Mouse (Mus musculus) thymus, adult 2 months (tissue): ENCODE measurements around the gene Ppcdc. TPM values are rescaled to one million over a fixed set of nuclear protein-coding genes. Genes with fewer than 3 reads are reported as not detected.

ENCODE experiments used
- DNase-seq: peaks from one replicate; pipeline ENCODE4 v3.0.0; 2021
- H3K27ac ChIP-seq: fragments of 200-500 bp; 2 replicates; pipeline ENCODE4 v1.5.1; 2012; ENCODE audit warnings: low read length, control low read depth; ENCODE audit not compliant: control insufficient read depth, insufficient read depth
- H3K27me3 ChIP-seq: fragments of 200-500 bp; 2 replicates; pipeline ENCODE4 v1.6.1; 2012; ENCODE audit warnings: mild to moderate bottlenecking, low read length, moderate library complexity, mixed read lengths; ENCODE audit not compliant: control insufficient read depth, insufficient read depth
- H3K36me3 ChIP-seq: fragments of 200-500 bp; 2 replicates; pipeline ENCODE4 v1.6.1; 2012; ENCODE audit warnings: mild to moderate bottlenecking, low read length, moderate library complexity; ENCODE audit not compliant: control insufficient read depth, insufficient read depth
- H3K4me1 ChIP-seq: fragments of 200-500 bp; replicated peaks from 2 replicates; pipeline ENCODE4 v1.6.1; 2012; ENCODE audit warnings: low read length; ENCODE audit not compliant: control insufficient read depth, insufficient read depth
- H3K4me3 ChIP-seq: fragments of 200-500 bp; 2 replicates; pipeline ENCODE4 v1.5.1; 2012; ENCODE audit warnings: mild to moderate bottlenecking, low read length, control low read depth, moderate library complexity; ENCODE audit not compliant: control insufficient read depth, insufficient read depth
- CTCF ChIP-seq: fragments of 200-500 bp; IDR thresholded peaks from 2 replicates; pipeline ENCODE4 v1.5.1; 2012; ENCODE audit warnings: mild to moderate bottlenecking, control low read depth, low read length, moderate library complexity, borderline replicate concordance; ENCODE audit not compliant: control insufficient read depth, poor library complexity, insufficient read depth; ENCODE audit errors: extremely low read depth
- POLR2A ChIP-seq: fragments of 200-500 bp; IDR thresholded peaks from 2 replicates; pipeline ENCODE4 v1.6.1; 2012; ENCODE audit warnings: mild to moderate bottlenecking, low read length, control low read depth, moderate library complexity; ENCODE audit not compliant: control insufficient read depth, poor library complexity, insufficient read depth; ENCODE audit errors: extremely low read depth
- WGBS: fragments of 180-500 bp; shearing (Covaris S2); methylation state at CpG from one replicate; pipeline ENCODE4 v1.1.7; 2018; 5-methylcytosine and 5-hydroxymethylcytosine counted together
- polyA plus RNA-seq: library from polyadenylated mRNA; depleted of rRNA; stranded (reverse); fragments of >200 nt; gene quantifications from 2 replicates; pipeline ENCODE4 v1.2.3, GENCODE M21; 2012

Ppcdc gene
- polyA plus RNA-seq, 1 experiment, result 73.8 TPM

GRCm38 (mm10) chr9:57384621-57385020, 55.3 kb downstream of the Ppcdc start:
- WGBS, result 95% methylated on average over 2 of the region's 2 CpGs

DNA sequence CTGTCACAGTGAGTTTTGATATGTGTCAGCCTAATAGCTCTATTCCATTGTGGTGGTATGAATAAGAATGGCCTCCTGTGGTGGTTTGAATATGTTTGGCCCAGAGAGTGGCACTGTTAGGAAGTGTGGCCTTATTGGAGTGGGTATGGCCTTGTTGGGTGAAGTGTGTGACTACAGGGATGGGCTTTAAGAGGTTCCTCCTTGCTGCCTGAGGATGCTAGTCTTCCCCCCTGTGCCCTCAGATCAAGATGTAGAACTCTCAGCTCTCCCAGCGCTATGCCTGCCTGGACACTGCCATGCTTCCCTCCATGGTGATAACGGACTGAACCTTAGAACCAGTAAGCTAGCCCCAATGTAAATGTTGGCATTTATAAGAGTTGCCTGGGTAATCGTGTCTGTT, 78.9 kb downstream of the Ppcdc start:
- Histone ChIP-seq H3K4me3 (no peak overlapping the region), H3K36me3 (no peaks in the 10 kb centered on the region), H3K27ac (no peak overlapping the region), H3K4me1 (no peaks in the 10 kb centered on the region), H3K27me3 (no peaks in the 10 kb centered on the region)
- WGBS, result 100% methylated on average over 3 of the region's 3 CpGs
- TF ChIP-seq POLR2A (no peak), CTCF (no peak)
- no peak for DNase-seq

More at GRCm38 (mm10) chr9:57384621-57385020, 55.3 kb downstream of the Ppcdc start:
- no peaks in the 10 kb centered on the region for H3K4me1 ChIP-seq
- no peaks in the 10 kb centered on the region for H3K36me3 ChIP-seq
- no peak overlapping the region for H3K27ac ChIP-seq
- DNase-seq, result no peak
- H3K27me3 ChIP-seq, result no peaks in the 10 kb centered on the region
- TF ChIP-seq POLR2A, result no peak
- no peak overlapping the region for H3K4me3 ChIP-seq

GRCm38 (mm10) chr9:57354377-57355183, 85.3 kb downstream of the Ppcdc start:
- Histone ChIP-seq H3K36me3 (no peaks in the 10 kb centered on the region), H3K4me3 (no peak overlapping the region), H3K4me1 (no peaks in the 10 kb centered on the region), H3K27ac (no peak overlapping the region), H3K27me3 (no peaks in the 10 kb centered on the region)
- 84% methylated on average over 2 of the region's 2 CpGs for WGBS
- DNase-seq, result no peak
- TF ChIP-seq CTCF (no peak), POLR2A (no peak)

DNA sequence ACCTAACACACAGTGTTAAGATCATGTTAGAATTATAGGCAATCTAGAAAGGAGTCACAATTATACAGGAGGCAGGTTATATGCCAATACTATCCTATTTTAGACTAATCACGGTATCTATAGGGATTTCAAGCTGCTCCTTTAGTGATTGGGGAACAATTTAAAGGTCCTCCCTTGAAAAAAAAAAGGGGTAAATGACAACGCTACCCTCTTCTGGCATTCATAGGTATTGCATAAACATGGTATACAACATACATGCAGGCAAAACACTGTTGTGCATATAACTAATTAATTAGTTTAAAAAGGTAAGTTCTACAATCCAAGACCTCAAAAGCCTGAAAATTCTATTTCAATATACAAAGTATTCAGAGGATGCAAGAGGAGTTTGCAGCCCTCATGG, 88.6 kb downstream of the Ppcdc start:
- Histone ChIP-seq H3K4me3 (no peak overlapping the region), H3K27me3 (no peaks in the 10 kb centered on the region), H3K36me3 (no peaks in the 10 kb centered on the region), H3K27ac (no peak overlapping the region), H3K4me1 (no peaks in the 10 kb centered on the region)
- TF ChIP-seq CTCF, result no peak
- no peak for TF ChIP-seq POLR2A
- DNase-seq, result peak; percentile 52
- WGBS, result 77% methylated on average over 2 of the region's 2 CpGs

DNA sequence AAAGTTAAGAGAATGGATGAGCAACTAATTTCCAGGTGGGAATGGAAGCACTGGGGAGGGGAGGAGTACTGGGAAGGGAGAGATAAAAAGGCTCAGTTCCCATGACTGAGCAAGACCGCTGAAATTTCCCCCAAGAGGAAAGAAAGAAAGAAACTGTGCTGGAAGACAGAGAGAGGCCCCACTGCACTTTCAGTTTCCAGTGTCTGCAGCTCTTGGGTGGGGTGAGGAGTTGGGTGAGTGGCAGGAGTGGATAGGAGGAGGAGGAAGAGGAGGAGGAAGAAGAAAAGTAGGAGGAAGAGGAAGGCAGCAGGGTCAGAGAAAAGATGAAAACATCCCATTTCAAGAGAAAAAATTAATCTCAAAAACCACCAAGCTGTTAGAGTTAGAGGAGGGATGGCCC, 94.0 kb downstream of the Ppcdc start:
- DNase-seq, result no peak
- 7% methylated on average over 1 of the region's 1 CpGs for WGBS
- no peak overlapping the region for H3K27ac ChIP-seq
- H3K4me3 ChIP-seq, result no peak overlapping the region
- H3K36me3 ChIP-seq, result no peaks in the 10 kb centered on the region
- peaks cover 22% of the 10 kb centered on the region for H3K4me1 ChIP-seq
- TF ChIP-seq POLR2A, result no peak
- TF ChIP-seq CTCF, result no peak
- no peaks in the 10 kb centered on the region for H3K27me3 ChIP-seq

DNA sequence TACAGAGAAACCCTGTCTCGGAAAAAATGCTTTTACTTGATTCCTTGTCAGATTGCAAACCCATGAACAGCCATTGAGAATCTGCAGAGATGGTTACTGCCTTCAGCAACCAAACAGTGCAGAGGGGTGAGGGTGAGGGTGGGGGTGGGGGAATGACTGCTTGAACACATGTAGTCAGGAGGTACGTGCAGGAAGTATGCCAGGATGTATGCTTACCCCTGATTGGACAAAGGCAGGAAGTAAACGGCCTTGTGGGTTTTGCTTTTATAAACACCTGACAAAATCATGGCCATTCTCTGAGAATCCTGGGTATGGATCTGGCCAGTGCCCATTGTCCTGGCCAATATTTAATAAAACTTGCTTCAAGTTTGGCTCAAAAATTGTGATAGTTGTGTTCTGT, 96.2 kb downstream of the Ppcdc start:
- peaks cover 35% of the 10 kb centered on the region for H3K4me1 ChIP-seq
- no peak overlapping the region for H3K4me3 ChIP-seq
- TF ChIP-seq POLR2A (no peak), CTCF (no peak)
- 32% methylated on average over 3 of the region's 3 CpGs for WGBS
- H3K36me3 ChIP-seq, result no peaks in the 10 kb centered on the region
- no peaks in the 10 kb centered on the region for H3K27me3 ChIP-seq
- peak; percentile 34 for DNase-seq
- H3K27ac ChIP-seq, result no peak overlapping the region

- Histone ChIP-seq H3K27me3 (no peaks in the 10 kb centered on the region), H3K36me3 (no peaks in the 10 kb centered on the region), H3K4me1 (peaks cover 37% of the 10 kb centered on the region), H3K27ac (no peak overlapping the region), H3K4me3 (no peak overlapping the region)
- TF ChIP-seq POLR2A (no peak), CTCF (no peak)
- 81% methylated on average over 6 of the region's 6 CpGs for WGBS
- DNase-seq, result no peak
These were observed 96.9 kb downstream of the Ppcdc start for GRCm38 (mm10) chr9:57342906-57343474.
